Mouse (Mus musculus) forebrain, embryonic 16.5 days (tissue): ENCODE results near the gene Aip. TPM values are rescaled to one million over a fixed set of nuclear protein-coding genes. Genes with fewer than 3 reads are reported as not detected.
"Not testable (repeated sequence)": the region's sequence is repeated elsewhere in the genome, so short reads cannot be mapped to it uniquely, and the experiment has no call there.

Source experiments
- ATAC-seq: fragments of 200-750 bp; cut with Nextera tagmentation; 2 replicates; pipeline ENCODE4 v1.8.0; 2017; ENCODE audit warnings: mild to moderate bottlenecking, moderate library complexity
- H3K27ac ChIP-seq: fragments of 300-500 bp; sonication (generic); 2 replicates; pipeline ENCODE4 v1.5.1; 2014; ENCODE audit warnings: low read length, control low read depth
- H3K27me3 ChIP-seq: fragments of 300-500 bp; sonication (generic); replicated peaks from 2 replicates; pipeline ENCODE4 v1.6.1; 2014; ENCODE audit warnings: low read length; ENCODE audit not compliant: control insufficient read depth, insufficient read depth
- H3K36me3 ChIP-seq: fragments of 300-500 bp; sonication (generic); 2 replicates; pipeline ENCODE4 v1.6.1; 2014; ENCODE audit not compliant: control insufficient read depth, insufficient read depth
- H3K4me1 ChIP-seq: fragments of 300-500 bp; sonication (generic); replicated peaks from 2 replicates; pipeline ENCODE4 v1.6.1; 2014; ENCODE audit warnings: low read length; ENCODE audit not compliant: control insufficient read depth, insufficient read depth
- H3K4me2 ChIP-seq: fragments of 300-500 bp; sonication (generic); 2 replicates; pipeline ENCODE4 v1.6.1; 2014; ENCODE audit warnings: mild to moderate bottlenecking, low read length, control low read depth
- H3K4me3 ChIP-seq: fragments of 300-500 bp; sonication (generic); replicated peaks from 2 replicates; pipeline ENCODE4 v1.5.1; 2014; ENCODE audit warnings: mild to moderate bottlenecking, low read length, control low read depth
- H3K9ac ChIP-seq: fragments of 300-500 bp; sonication (generic); replicated peaks from 2 replicates; pipeline ENCODE4 v1.6.1; 2014; ENCODE audit warnings: low read depth, low read length, control low read depth
- H3K9me3 ChIP-seq: fragments of 300-500 bp; sonication (generic); 2 replicates; pipeline ENCODE4 v1.6.1; 2016; ENCODE audit warnings: low read length; ENCODE audit not compliant: control insufficient read depth
- WGBS: fragments of 180-500 bp; shearing (Covaris S2); extraction: QIAGEN DNeasy Blood & Tissue Kit; methylation state at CpG from one replicate; pipeline ENCODE4 v1.1.7; 2014; 5-methylcytosine and 5-hydroxymethylcytosine counted together
- polyA plus RNA-seq: library from polyadenylated mRNA; unstranded; fragments of >200 nt; fragmentation: Nextera tagmentation; extraction: Ambion mirVana; gene quantifications from 2 replicates; pipeline ENCODE4 v1.2.1, GENCODE M21; 2015

Gene Aip
- polyA plus RNA-seq, 1 experiment from 2014 or later, result 91.6 TPM

- no peaks in the 10 kb centered on the region for H3K27me3 ChIP-seq
- 68% methylated on average over 2 of the region's 2 CpGs for WGBS
Observed at GRCm38 (mm10) chr19:4139446-4139845, 13.8 kb upstream of the Aip start, which contains the start of gene Gpr152. Gene Gpr152, plus strand, starts transcription at chr19:4139787.

DNA sequence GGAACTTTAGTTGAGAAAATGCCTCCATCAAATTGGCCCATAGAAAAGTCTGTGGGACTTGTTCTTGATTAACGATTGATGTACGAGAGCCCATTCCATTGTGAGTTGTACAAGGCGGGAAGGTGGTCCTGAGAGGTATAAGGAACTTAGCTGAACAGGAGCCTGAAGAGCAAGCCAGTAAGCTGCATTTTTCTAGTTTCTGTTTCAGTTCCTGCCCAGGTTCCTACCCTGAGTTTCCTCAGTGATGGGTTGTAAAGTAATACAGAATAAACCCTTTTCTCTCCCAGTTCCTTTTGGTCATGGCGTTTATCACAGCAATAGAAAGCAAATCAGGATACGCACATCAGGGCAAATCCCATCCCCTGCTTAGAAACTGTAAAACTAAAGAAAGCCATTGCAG is 12.3 kb upstream of the Aip start:
- 82% methylated on average over 5 of the region's 5 CpGs for WGBS
- no peak for ATAC-seq
- no peak overlapping the region for H3K4me2 ChIP-seq
- no peak overlapping the region for H3K4me3 ChIP-seq
- H3K27ac ChIP-seq, result no peak overlapping the region
- no peaks in the 10 kb centered on the region for H3K36me3 ChIP-seq
- H3K9me3 ChIP-seq, result no peaks in the 10 kb centered on the region
- H3K9ac ChIP-seq, result no peak overlapping the region
- H3K4me1 ChIP-seq, result no peaks in the 10 kb centered on the region
- H3K27me3 ChIP-seq, result no peaks in the 10 kb centered on the region

More at GRCm38 (mm10) chr19:4139446-4139845, 13.8 kb upstream of the Aip start, which contains the start of gene Gpr152:
- ATAC-seq, result no peak
- H3K9me3 ChIP-seq, result no peaks in the 10 kb centered on the region
- H3K4me3 ChIP-seq, result no peak within 1 kb of the TSS
- no peak within 1 kb of the TSS for H3K4me2 ChIP-seq
- no peaks in the 10 kb centered on the region for H3K36me3 ChIP-seq
- H3K4me1 ChIP-seq, result no peaks in the 10 kb centered on the region
- no peak within 1 kb of the TSS for H3K9ac ChIP-seq
- no peak within 1 kb of the TSS for H3K27ac ChIP-seq

GRCm38 (mm10) chr19:4136463-4136862 is 10.8 kb upstream of the Aip start:
- WGBS, result 76% methylated on average over 5 of the region's 5 CpGs
- Histone ChIP-seq H3K27me3 (no peaks in the 10 kb centered on the region), H3K36me3 (peaks cover 8% of the 10 kb centered on the region), H3K4me1 (no peaks in the 10 kb centered on the region), H3K27ac (no peak overlapping the region), H3K9ac (no peak overlapping the region), H3K4me3 (no peak overlapping the region), H3K4me2 (no peak overlapping the region), H3K9me3 (no peaks in the 10 kb centered on the region)
- no peak for ATAC-seq

- H3K36me3 ChIP-seq, result peaks cover 10% of the 10 kb centered on the region
- H3K27me3 ChIP-seq, H3K4me3 ChIP-seq, H3K27ac ChIP-seq, ATAC-seq, H3K9me3 ChIP-seq, H3K9ac ChIP-seq, H3K4me1 ChIP-seq, H3K4me2 ChIP-seq: not testable (repeated sequence)
- WGBS, result 18% methylated on average over 8 of the region's 8 CpGs
Observed at GRCm38 (mm10) chr19:4135963-4136345, 10.3 kb upstream of the Aip start.

DNA sequence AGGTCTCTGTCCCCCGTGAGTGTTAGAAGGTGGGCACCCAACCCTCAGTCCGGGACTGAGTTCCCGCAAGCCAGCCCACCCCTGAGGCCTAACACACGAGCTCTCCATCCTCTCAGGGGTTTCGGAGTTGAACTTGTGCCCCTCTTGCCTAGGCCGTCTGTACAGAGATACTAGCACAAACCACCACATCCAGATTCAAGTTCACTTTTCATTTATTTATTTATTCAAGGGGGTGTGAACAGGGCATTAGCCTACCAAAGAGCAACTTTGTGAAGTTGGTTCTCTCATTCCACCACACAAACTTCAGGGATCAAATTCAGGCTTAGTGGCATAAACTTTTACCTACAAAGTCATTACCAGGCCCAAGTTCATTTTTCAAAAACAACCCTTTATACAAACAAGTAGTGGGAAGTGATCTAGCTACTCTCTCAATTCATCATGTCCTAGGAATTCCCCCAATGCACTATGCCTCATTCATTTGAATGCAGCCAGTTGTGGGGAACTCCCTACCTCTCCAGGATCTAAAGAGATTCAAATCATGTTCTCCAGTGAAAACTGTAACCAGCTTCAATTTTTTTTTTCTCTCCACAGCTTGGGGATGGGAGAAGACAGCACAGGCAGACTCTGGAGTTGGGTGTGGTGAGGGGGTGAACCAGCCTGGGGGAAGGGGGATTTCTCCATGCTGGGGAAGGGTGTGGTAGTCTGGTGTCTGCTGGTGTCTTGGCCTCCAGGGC is 9.7 kb upstream of the Aip start:
- not testable (repeated sequence) for H3K9me3 ChIP-seq, H3K4me2 ChIP-seq, H3K27ac ChIP-seq, H3K27me3 ChIP-seq, H3K4me3 ChIP-seq, H3K9ac ChIP-seq, H3K4me1 ChIP-seq, ATAC-seq
- 89% methylated on average over 6 of the region's 6 CpGs for WGBS
- H3K36me3 ChIP-seq, result peaks cover 10% of the 10 kb centered on the region

GRCm38 (mm10) chr19:4134354-4134753 is 8.7 kb upstream of the Aip start:
- Histone ChIP-seq H3K27me3 (no peaks in the 10 kb centered on the region), H3K9me3 (no peaks in the 10 kb centered on the region), H3K36me3 (peaks cover 11% of the 10 kb centered on the region), H3K27ac (no peak overlapping the region), H3K9ac (no peak overlapping the region), H3K4me3 (no peak overlapping the region), H3K4me2 (no peak overlapping the region), H3K4me1 (no peaks in the 10 kb centered on the region)
- ATAC-seq, result no peak
- WGBS, result 94% methylated on average over 4 of the region's 4 CpGs

DNA sequence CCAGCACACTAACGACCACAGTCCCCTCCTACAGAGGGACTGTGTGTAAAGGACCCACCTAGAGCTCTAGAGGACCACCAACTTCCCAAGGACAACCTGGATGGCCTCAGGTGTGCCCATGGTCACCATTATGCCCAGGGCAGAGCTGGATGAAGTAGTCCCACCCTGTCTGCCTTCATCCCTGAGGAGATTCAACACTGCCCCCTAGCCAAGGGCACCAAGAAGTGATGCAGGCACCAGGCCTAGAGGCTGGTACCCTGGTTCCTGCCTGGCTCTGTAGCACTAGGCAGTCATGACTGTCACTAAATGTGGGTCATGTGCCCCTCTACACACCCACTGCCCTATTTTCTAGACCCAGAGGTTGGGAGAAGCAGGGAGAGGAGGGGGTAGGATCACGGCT is 6.1 kb upstream of the Aip start:
- Histone ChIP-seq H3K4me3 (no peak overlapping the region), H3K27ac (no peak overlapping the region), H3K36me3 (peaks cover 16% of the 10 kb centered on the region), H3K9me3 (no peaks in the 10 kb centered on the region), H3K4me2 (no peak overlapping the region), H3K4me1 (peaks cover 5% of the 10 kb centered on the region), H3K27me3 (no peaks in the 10 kb centered on the region), H3K9ac (no peak overlapping the region)
- 97% methylated on average over 2 of the region's 2 CpGs for WGBS
- ATAC-seq, result no peak

GRCm38 (mm10) chr19:4131075-4131474 is 5.4 kb upstream of the Aip start:
- Histone ChIP-seq H3K4me1 (peaks cover 11% of the 10 kb centered on the region), H3K27ac (no peak overlapping the region), H3K9ac (no peak overlapping the region), H3K4me3 (no peak overlapping the region), H3K36me3 (peaks cover 16% of the 10 kb centered on the region), H3K4me2 (no peak overlapping the region), H3K27me3 (no peaks in the 10 kb centered on the region), H3K9me3 (no peaks in the 10 kb centered on the region)
- no peak for ATAC-seq
- 93% methylated on average over 5 of the region's 5 CpGs for WGBS

GRCm38 (mm10) chr19:4130106-4130505 is 4.4 kb upstream of the Aip start:
- Histone ChIP-seq H3K9ac (no peak overlapping the region), H3K27ac (no peak overlapping the region), H3K4me1 (peaks cover 12% of the 10 kb centered on the region), H3K36me3 (peaks cover 16% of the 10 kb centered on the region), H3K4me3 (no peak overlapping the region), H3K9me3 (no peaks in the 10 kb centered on the region), H3K27me3 (no peaks in the 10 kb centered on the region), H3K4me2 (no peak overlapping the region)
- 93% methylated on average over 4 of the region's 4 CpGs for WGBS
- no peak for ATAC-seq

DNA sequence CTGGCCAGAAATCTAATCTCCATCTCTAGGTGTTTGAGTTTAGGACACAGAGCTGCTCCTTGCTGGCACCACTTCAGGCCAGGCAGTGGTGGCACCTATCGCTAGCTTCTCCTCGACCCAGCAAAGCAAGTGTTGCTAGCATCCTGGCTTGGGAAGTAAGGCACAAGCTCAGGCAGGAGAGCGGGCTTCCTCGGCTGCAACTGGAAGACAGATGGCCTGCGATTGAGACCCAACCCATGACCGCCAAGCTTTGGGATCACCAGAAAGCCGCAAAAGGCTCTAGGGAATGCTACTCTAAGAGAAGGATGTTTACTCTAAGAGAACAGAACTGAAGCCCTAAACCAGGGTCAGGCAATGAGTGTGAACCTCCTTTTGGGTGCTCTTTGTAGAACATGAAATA is 3.8 kb upstream of the Aip start:
- no peak for ATAC-seq
- no peak overlapping the region for H3K4me2 ChIP-seq
- H3K4me1 ChIP-seq, result peaks cover 13% of the 10 kb centered on the region
- H3K9me3 ChIP-seq, result no peaks in the 10 kb centered on the region
- peaks cover 16% of the 10 kb centered on the region for H3K36me3 ChIP-seq
- H3K4me3 ChIP-seq, result no peak overlapping the region
- 97% methylated on average over 7 of the region's 7 CpGs for WGBS
- H3K27me3 ChIP-seq, result no peaks in the 10 kb centered on the region
- no peak overlapping the region for H3K27ac ChIP-seq
- H3K9ac ChIP-seq, result no peak overlapping the region
